Mouse (Mus musculus) cerebellum, adult 9-10 months (tissue): ENCODE measurements around the gene Ankib1.
"Not testable (repeated sequence)": the region's sequence is repeated elsewhere in the genome, so short reads cannot be mapped to it uniquely, and the experiment has no call there.

ENCODE experiments used
- DNase-seq: peaks from one replicate; pipeline ENCODE4 v3.0.0; 2022

Ankib1 gene

DNA sequence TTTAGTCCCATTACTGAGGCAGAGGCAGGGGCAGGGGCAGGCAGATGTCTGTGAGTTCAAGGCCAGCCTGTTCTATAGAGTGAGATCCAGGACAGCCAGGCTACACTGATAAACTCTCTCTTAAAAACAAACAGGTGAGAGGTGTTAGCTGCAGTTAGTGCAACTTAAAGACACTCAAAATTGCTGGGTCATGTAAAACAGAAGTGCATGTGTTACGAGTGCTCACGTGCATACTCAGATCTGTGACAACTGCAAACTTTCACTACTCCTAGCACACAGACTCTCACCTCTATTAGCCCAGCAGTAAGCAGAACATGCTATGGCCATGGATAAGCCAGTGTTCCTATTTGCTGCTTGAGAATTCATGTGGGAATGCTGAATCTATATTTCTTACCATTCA, 79.3 kb downstream of the Ankib1 start:
- DNase-seq = no peak

DNA sequence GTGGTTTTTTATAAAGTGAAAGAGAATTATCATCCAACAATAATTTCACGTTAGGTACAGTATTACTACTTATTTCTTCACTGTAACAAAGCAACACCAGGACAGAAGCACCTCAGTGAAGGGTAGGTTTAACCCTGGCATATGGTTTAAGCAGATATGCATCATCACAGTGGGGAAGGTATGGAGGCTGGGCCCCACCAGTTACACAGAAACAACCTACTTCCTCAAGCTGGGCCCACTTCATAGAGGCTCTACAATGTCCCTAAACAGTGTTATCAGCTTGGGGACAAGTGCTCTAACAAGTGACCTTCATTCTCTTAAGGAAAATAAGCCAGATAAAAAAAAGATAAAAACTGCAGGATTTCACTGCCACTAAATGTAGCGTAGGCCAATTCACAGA, 79.9 kb downstream of the Ankib1 start:
- DNase-seq = no peak

DNA sequence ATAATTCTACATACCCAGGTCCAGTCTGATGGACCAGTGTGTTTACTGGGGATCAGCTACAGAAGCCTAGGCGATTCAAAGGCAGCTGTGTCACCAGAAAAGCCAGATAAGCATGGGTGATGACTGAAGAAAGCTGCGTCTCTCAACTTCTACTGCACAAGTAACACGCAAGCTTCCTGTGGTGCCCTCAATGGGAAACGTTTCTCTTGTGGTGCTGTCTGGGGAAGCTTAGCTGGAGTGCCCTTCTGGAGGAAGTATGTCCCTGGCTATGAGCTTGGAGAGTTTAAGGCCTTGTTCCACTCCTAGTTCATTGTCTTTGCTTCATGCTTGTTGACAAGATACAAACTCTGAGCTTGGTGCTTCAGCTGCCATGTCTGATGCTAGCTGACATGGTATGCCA, 83.4 kb downstream of the Ankib1 start:
- DNase-seq = no peak

DNA sequence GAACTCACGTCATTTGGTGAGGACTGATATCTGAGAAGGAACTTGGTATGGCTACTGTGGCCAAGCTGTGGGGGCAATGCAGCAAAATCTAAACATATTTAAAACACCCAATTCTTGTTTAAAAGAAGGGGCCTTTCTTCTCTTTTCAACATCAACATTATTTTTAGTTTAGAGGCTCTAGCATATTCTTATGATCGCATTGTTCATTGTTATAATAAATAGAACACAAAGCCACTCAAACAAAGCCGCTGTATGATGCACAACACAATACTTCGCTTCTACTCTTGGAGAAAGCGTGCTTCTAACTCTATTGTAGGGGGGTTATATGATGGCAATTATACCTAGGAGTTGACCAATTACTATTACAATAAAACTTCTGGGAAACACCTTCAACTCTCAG, 86.9 kb downstream of the Ankib1 start:
- no peak for DNase-seq

DNA sequence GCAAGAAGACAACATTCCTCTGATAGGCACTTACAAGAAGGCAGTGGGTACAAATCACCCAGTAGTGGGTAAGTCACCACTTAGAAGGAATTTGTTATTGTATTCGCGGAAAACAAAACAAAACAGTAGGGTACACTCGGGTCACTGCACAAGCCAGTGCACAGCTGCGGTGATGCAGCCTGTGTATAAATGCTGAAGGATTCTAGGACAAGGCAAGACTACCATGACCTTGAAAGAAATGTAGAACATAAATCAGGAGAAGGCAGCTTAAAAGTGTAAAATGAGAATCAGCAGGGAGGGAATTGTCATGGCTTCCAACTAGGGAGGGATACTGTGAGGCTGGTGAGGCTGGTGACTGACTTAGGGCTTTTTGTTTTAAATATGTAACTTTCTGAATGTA, 100.5 kb downstream of the Ankib1 start:
- no peak for DNase-seq

DNA sequence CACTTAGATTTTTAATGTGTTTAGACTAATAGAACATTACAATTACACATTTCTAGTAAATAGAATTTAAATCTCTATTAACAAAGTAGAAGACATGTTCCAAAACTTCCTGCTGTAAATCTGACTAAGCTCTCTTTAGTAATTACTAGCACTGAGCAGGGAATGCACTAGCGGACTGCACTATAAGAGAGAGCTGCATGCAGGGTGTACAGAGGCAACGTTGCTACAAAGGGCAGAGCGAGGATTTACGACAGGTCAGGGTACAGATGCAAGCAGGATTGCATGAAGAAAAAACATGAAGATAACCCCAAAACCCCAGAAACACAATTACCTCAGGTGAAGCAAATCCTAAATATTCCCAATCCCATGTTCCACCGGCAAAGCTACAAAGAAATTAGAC, 102.7 kb downstream of the Ankib1 start:
- no peak for DNase-seq

DNA sequence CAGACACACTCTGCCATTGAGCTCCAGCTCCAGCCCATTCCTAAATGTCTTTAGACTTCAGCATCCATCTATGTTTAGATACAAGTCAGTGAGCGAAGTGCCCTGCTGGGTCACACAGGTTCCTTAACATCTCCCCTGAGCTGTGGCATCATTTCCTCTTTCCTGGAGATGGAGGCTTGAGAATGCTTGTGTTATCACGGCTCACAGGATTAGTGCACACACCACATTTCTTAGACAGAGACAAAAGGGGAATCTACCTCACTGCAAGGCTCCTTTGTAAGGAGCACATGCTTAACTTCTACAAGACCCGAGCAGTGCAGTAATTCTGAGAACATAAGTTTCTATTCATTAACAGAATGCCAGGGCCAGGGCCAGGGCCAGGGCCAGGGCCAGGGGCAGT, 106.7 kb downstream of the Ankib1 start:
- DNase-seq = no peak

DNA sequence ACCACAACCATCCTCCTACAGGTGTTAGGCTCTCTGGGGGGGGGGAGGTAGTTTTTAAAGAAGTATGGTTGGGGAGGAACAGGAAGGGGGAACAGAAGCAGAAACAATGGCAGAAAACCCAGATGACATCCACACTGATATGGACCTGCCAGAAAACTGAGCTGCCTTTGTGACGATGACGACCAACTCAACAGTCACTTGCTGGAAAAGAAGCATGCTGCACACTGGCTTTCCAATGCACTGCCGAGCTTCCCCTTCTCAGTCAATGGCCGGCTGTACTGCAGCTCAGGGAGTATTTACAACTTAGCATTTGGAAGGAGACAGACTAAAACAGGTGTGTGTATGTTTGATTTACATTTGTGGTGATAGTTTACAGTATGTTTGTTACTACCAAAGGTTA, 107.5 kb downstream of the Ankib1 start:
- no peak for DNase-seq

DNA sequence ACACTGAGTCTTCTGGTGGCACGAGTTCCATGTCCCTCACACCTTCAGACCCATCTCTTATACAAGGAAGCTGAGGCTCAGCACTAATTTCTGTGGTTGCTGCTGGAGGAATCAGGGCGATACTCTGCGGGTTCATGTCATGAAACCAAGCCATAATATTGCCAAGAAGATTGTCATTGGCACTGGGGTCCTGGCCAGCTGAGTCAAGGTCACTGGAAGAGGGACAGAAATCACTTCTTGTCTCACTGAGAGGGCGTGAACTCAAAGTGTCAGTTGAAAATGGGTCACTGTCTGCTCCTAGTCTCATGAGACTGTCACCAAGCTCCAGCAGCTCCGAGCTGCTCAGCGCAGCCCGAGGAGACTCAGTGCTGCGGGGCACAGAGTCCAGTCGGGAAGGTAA, 109.8 kb downstream of the Ankib1 start:
- DNase-seq = no peak

DNA sequence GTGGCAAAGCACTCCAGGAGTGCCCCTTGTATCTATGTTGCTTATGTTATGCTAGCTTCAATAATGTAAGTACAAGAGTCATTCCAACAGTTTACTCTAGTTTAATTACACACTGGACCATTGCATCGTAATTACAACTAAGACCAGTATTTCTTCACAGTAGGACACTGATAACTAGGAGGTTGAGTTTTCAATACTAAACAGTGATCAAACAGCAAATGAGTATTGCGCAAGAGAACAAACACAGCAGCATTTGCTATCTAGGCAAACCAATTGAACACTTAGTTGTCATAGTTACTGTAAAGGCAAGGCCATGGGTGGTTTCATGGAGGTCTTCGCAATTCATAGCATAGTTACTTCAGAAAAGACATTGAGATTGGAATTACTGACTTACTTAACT, 111.4 kb downstream of the Ankib1 start:
- no peak for DNase-seq

DNA sequence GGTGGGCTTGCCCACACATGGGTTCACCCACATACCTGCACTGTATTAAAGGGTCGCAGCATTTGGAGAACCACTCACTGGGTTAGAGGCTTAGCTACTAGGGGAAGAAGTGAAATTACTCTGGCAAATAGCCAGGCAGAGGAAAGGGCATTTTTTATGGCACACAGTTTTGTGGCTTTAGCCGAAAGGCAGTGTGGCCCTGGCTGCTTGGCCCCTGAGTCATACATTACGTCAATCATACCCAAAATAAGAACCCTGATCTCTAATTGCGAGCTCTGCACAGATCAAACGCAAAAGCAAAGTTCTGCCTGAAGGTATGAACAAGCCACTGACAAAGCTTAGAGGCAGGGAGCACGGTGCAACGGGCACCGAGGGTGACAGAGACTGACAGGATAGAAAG, 114.4 kb downstream of the Ankib1 start:
- no peak for DNase-seq

DNA sequence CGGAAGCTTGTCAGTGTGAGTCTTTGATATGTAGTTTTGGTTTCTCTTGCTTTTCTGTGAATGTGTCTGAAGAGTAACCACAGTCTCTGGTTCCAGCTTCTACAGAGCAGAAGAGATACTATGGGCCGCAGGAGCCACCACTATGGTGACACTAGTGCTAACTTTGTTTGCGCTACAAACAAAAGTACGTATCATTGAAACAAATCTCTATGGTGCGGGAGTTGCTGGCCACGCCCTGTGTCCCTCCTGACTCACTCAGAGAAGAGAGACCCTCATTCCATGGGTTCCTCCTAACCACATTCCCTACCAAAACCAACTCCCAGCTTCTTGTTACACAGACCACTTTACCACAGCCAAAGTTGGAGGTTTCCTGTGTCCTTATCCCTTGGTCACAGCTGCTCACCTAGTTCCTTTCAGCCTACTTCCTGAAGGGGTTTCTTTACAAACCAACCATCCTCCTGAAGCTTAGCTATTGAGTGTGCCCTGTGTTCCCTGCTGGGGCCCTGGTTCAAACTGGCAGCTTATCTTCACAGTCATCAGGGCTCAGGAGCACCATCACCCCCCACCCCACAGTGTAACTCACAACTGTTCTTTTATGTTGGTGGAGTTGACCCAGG, 132.7 kb downstream of the Ankib1 start:
- no peak for DNase-seq

DNA sequence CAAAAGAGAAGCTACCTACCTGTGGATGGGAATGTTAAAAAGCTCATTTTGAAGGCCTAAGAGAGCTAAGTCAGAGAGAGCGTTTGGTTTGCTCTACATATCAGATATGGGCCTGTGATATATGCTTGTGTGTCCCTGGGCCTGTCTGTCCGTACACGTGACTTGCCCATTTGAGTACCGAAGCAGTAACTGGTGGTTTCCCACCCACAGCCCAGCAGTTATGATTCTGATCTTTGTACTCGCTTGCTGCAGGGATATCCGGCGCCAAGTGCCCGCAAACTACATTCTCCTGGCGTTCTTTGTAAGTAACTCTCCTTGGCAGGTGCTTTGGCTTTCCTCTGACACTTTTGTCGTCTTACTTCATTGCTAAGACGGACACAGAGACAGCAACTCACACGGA, 136.1 kb downstream of the Ankib1 start:
- DNase-seq = no peak

DNA sequence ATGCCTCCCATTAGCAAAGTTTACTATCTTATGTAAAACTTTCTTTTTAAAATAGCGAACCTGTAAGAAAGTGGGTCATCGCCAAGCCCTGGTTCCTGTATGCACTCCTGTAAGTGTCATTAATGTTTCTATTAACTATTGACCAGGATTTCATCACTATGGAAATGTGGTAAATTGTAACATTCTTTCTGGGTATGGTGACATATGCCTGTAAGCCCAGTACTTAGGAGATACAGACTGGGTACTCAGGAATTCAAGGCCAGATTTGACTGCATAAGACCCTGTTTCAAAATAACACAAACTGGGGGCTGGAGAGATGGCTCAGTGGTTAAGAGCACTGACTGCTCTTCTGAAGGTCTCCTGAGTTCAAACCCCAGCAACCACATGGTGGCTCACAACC, 137.5 kb downstream of the Ankib1 start:
- DNase-seq = no peak

DNA sequence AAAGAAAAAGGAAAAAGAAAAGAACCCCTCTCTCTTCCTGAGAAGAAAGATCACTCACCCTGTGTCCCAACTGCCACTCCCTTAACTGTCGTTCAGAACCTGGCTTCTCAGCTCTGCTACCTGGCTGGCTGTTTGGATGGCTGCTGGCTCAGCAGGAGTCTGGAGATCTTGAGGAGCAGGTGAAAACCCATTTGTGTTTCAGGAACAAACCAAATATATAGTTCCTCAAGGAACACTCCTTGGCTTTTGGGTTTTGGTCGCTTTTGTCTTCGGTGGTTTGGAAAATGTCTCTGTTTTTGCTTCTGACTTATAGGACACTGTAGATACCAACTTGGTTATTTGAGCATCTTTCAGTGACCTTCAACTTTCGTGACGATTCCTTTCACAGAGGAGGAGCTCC, 145.6 kb downstream of the Ankib1 start, which contains the start of gene Gatad1:
Gene Gatad1, minus strand, starts transcription at position 101 of the 400 bp plus-strand sequence.
- DNase-seq = no peak

DNA sequence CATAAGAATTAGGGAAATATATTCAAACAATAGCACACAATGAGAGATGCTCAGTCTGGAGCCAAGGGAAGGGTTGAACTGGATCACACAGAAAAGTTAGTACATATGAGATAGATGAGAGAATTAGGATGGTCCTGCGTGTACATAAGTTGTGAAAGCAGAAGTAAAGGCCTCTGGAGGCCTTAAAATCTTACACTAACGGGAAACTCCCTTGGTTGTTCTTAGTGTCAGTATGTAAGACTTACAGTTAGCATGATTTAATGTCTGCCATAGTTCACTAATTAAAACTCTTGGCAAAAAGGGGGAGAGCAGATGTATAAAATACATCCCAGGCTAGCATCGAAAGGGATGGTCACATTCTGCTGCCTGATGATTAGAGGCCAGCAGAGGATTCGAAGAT, 148.9 kb downstream of the Ankib1 start:
- no peak for DNase-seq

DNA sequence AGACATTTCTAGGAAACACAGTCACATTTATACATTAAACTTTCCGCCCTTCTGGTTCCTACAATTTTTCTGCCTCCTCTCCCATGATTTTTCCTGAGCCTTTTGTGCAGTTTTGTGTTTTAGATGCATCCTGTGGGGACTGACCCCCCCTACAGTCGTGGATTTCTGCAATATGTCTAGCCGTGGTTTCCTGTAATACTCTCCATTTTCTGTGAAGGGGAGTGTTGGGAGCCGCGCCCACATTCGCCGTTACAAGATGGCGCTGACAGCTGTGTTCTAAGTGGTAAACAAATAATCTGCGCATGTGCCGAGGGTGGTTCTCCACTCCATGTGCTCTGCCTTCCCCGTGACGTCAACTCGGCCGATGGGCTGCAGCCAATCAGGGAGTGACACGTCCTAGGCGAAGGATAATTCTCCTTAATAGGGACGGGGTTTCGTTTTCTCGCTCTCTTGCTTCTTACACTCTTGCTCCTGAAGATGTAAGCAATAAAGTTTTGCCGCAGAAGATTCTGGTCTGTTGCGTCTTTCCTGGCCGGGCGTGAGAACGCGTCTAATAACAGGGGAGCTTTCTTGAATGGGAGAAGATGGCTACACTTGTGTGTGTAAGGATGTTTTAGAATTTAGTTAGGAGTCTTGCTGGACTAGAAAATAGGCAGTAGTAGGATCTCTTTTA, 149.7 kb downstream of the Ankib1 start:
- DNase-seq = not testable (repeated sequence)

DNA sequence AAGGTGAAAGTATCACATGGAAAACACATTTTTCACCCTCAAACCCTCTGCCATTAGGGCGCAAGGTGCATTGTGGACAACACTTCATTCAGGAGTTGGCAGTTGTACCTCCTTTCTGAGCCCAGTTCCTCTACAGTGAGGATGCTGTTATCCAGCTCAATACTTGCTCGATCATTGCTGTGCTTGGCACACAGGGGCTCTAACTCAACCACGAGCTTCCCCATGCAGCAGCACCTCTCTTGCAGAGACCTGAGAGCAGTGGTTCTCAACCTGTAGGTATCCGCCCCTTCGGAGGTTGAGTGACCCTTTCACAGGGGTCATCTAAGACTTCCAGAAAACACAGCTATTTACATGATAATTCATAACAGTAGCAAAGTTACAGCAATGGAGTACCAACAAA, 151.1 kb downstream of the Ankib1 start:
- DNase-seq = no peak

DNA sequence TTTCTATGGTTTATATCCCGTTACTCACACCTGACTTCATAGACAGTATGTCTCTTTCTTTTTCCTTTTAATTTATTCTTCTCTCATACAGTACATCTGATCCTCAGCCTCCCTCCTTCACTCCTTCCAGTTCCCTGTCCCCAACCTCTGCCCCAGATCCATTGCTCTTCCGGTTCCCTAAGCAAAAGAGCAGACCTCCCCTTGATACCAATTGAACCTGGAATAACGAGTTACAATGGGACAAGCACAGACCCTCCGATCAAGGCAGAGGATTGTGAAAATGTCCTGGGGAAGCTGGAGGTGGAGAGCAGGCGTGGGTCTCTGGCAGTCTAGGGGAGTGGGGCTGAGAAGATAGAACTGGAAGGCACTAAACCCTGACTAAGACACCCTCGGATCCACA, 151.8 kb downstream of the Ankib1 start, which contains the start of gene Tmbim7:
Gene Tmbim7, plus strand, starts transcription at position 301 of the 400 bp plus-strand sequence.
- no peak for DNase-seq

DNA sequence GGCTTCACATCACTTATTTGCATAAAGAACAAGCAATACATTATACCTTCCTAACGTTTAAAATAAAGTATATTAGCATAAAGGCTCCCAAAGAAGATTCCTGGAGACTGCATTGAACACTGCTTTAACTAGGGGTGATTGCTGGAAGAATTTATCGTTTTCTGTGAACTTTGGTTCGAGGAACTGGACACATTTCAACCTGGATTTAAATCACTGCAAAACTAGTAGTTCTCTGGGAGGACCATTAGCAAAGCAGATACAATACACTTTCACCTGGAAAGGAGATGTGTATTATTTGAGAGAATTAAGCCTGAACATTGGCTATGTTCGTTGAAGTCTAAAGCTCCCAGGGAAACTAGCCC, 153.9 kb downstream of the Ankib1 start:
- no peak for DNase-seq

DNA sequence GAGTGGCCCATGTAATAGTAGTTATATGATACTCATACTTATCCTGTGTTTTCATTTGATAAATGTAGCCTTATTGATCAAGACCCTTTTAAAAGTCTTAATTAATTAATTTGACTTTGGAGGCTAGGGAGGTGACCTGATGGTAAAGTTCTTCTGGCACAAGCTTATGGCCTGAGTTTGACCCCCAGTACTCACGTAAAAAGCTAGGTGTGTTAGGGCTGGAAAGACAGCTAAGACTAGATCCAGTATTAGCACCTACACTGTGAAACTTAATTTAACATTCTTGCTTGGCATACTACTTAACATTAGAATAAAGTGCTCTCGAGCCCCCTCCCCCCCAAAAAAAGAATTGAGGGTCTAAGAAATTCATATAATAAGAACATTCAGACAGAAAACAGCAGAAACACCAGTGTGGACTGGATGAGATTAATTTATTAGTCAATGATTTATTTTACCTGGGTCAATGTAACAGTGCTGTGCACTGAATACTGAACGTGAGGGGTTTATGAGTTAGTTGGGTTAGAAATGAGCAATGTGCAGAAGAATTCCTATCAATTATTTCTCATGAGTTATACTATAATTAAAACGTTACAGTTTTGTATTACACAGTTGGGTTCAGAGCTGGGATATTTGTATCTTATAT, 154.4 kb downstream of the Ankib1 start:
- no peak for DNase-seq

DNA sequence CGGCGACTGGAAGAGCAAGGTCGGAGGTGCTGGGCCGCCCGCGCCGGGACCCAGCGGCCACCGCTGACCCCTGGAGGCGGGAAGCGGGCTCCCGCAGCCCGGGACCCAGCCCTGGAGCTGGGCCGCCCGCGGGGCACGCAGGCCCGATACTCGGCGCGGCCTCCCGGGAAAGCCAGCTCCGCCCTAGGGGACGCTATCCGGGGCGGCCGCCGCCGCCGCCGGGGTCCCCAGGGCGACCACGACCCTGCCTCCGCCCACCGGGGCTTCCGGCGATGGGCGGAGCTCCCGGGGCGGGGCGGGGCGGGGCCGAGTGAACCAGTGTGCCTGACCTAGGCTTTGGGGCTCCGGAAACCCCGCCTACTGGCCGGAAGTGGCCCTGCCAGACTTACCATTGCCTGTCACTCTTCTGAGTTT, 155.0 kb downstream of the Ankib1 start:
- DNase-seq = peak; percentile 91

DNA sequence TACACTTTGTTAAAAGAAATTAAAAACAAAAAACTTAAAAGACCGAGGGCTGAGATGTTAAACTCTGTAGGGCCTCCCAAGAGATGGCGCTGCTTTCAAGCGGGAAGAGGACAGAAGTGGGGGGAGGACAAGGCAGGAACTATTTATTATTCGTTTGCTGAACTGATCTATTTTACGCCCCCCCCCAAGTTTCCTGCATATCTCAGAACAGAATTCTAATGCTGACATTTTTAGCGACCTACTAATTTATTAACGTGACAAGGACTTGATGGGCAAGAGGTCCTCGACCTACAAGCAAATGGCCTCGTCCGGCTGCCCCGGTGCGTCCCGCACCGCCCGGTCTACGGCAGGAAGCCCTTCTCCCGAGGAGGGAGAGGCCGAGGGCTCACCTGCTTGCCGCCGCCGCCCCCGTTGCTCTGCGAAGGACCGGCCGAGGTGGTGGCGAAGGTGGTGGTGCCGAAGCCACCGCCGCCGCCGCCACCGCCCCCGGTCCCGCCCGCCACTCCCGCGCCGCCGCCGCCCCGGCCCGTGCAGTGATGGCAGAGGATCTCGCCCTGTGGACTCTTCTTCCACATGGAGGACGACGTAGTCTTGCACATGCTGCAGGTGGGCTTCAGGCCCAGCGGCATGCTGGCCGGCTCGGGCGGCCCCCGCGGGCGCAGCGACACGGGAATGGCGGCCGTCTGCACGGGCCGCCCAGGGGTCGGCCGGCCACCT, 155.6 kb downstream of the Ankib1 start:
- DNase-seq = peak; percentile 59

DNA sequence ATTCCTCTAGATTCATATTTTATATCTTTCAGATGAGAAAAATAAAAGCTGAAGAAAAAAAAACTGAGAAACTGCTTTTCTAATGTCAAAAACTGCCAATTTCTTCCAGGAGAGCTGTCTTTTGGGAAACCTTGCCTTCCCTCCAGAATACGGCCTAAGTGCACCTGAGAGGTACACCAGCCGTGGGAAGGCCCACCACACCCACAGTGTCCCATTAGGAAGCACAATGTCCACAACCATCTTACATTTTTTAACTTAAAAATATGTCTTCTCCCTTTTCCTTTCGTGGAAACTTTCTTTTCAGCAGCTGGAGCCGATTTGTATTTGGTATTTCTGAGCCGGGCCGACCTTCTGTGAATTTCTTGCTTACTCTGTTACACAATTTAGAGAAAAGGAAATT, 156.2 kb downstream of the Ankib1 start:
- no peak for DNase-seq
